Mouse (Mus musculus): ENCODE results near the gene Lmo1. TPM values are rescaled to one million over a fixed set of nuclear protein-coding genes. Genes with fewer than 3 reads are reported as not detected.
"Not testable (repeated sequence)": the region's sequence is repeated elsewhere in the genome, so short reads cannot be mapped to it uniquely, and the experiment has no call there.

Lmo1 gene
- polyA plus RNA-seq, 1 experiment = 7.5 TPM

- no peak for TF ChIP-seq CTCF (IDR thresholded peaks at IDR 0.05; ENCODE audit: control insufficient read depth, insufficient read depth, low read length)
- no peak for TF ChIP-seq POLR2A (IDR thresholded peaks at IDR 0.05; ENCODE audit: borderline replicate concordance, control insufficient read depth, low read depth, low read length)
- Histone ChIP-seq H3K27ac (ENCODE audit: control insufficient read depth, insufficient read depth, low read depth, low read length, poor library complexity) (no peak overlapping the region), H3K4me1 (ENCODE audit: control insufficient read depth, insufficient read depth, low read length) (peaks cover 1% of the 10 kb centered on the region; the same call in 1 of the 2 replicates), H3K4me3 (replicated peaks; ENCODE audit: control insufficient read depth, low read depth, low read length) (no peak overlapping the region)
- WGBS = 49% methylated on average over 4 of the region's 4 CpGs
Measured at GRCm38 (mm10) chr7:109115929-109116328, 59.1 kb downstream of the Lmo1 start.

DNA sequence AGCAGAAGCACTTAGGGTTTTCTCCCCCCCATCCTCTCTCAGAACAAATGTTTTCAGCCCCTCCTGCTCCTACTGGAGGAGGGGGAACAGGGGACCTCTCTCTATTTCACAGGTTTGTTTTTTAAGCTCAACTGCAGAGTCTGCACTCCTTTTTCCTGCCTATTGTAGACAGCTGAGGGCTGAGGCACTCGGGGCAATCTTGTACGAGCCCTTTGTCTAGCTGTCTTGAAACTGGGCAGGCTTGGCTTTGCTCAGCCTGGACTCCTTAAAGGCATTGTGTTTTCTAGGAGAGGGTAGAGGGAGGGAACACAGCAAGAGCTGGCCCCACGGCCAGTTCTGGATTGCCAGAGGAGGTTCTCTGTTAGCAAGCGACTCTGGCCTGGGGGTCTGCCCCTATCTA, 59.5 kb downstream of the Lmo1 start:
- H3K4me3 ChIP-seq (replicated peaks; ENCODE audit: control insufficient read depth, low read depth, low read length); H3K4me1 ChIP-seq (ENCODE audit: control insufficient read depth, insufficient read depth, low read length); H3K27ac ChIP-seq (ENCODE audit: control insufficient read depth, insufficient read depth, low read depth, low read length, poor library complexity): not testable (repeated sequence)
- 21% methylated on average over 1 of the region's 4 CpGs for WGBS

DNA sequence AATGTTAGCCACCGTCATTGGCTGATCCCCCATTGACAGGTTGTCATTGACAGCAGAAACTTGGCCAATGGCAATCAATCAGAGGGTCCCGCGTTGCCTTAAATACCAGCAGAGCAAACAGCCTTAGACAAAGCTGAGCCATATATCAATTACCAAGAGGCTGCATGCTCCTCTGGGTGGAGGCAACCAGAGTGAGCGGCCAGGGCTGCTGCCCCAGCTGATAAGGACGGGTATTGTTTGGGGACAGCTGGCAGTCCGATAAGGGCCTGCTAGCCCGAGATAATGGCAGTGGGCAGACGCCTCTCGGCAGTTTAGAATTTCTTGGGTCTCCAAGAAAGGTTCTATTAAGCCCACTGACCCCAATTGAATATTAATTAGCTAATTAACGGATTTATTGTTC, 60.1 kb downstream of the Lmo1 start:
- Histone ChIP-seq H3K4me1 (ENCODE audit: control insufficient read depth, insufficient read depth, low read length) (peaks cover 1% of the 10 kb centered on the region; the same call in 1 of the 2 replicates), H3K27ac (ENCODE audit: control insufficient read depth, insufficient read depth, low read depth, low read length, poor library complexity) (peak overlapping the region; percentile 47; the same call in 1 of the 2 replicates), H3K4me3 (replicated peaks; ENCODE audit: control insufficient read depth, low read depth, low read length) (no peak overlapping the region)
- WGBS = 24% methylated on average over 10 of the region's 10 CpGs
- TF ChIP-seq CTCF (IDR thresholded peaks at IDR 0.05; ENCODE audit: control insufficient read depth, insufficient read depth, low read length) (no peak), POLR2A (IDR thresholded peaks at IDR 0.05; ENCODE audit: borderline replicate concordance, control insufficient read depth, low read depth, low read length) (no peak)

DNA sequence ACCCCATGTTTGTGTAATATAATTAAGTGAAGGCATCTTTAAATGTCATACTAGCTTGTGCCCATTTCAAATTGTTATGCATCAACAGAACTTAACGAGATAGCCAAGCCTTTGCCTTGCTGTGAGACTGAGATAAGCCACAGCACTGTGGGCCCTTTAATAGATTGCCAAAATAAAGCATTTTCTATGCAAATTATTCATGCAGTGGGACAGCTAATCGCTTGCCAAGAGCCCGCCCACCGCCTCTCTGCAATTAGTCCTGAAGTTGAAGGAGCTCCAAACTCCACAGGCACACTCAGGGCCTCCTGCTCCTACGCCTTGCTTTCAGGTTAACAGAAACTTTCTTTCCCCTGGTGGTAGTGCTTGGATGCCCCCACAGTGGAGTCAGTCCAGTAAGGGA, 64.0 kb downstream of the Lmo1 start:
- TF ChIP-seq CTCF (IDR thresholded peaks at IDR 0.05; ENCODE audit: control insufficient read depth, insufficient read depth, low read length) (no peak), POLR2A (IDR thresholded peaks at IDR 0.05; ENCODE audit: borderline replicate concordance, control insufficient read depth, low read depth, low read length) (no peak)
- H3K27ac ChIP-seq (ENCODE audit: control insufficient read depth, insufficient read depth, low read depth, low read length, poor library complexity) = peak overlapping the region; percentile 21; the same call in 1 of the 2 replicates
- 62% methylated on average over 5 of the region's 5 CpGs for WGBS
- H3K4me1 ChIP-seq (ENCODE audit: control insufficient read depth, insufficient read depth, low read length) = peaks cover 1% of the 10 kb centered on the region; the same call in 1 of the 2 replicates
- no peak overlapping the region for H3K4me3 ChIP-seq (replicated peaks; ENCODE audit: control insufficient read depth, low read depth, low read length)

DNA sequence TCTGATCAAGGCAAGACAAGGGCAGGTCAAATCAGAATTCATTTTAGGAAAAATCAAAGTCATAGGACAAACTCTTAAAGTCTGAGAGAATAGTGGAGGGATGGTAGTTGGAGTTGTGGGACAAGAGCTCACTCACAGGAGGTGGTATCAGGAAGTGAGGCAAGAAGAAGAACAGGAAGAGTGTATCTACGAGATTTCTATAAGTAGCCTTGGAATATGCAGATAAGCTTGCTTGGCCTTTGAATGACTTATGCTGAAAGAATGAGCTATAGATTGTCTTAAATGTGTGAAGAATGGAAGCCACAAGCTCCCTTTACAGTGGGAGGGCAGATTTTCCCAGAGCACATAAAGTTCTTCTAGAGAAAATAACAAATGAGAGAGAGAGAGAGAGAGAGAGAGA, 70.1 kb downstream of the Lmo1 start:
- TF ChIP-seq POLR2A (IDR thresholded peaks at IDR 0.05; ENCODE audit: borderline replicate concordance, control insufficient read depth, low read depth, low read length) (no peak), CTCF (IDR thresholded peaks at IDR 0.05; ENCODE audit: control insufficient read depth, insufficient read depth, low read length) (no peak)
- H3K27ac ChIP-seq (ENCODE audit: control insufficient read depth, insufficient read depth, low read depth, low read length, poor library complexity) = no peak overlapping the region
- no peak overlapping the region for H3K4me3 ChIP-seq (replicated peaks; ENCODE audit: control insufficient read depth, low read depth, low read length)
- WGBS = 13% methylated on average over 1 of the region's 1 CpGs
- H3K4me1 ChIP-seq (ENCODE audit: control insufficient read depth, insufficient read depth, low read length) = no peaks in the 10 kb centered on the region; the same call in 1 of the 2 replicates

GRCm38 (mm10) chr7:109101167-109101566, 73.8 kb downstream of the Lmo1 start:
- WGBS = 78% methylated on average over 3 of the region's 3 CpGs
- Histone ChIP-seq H3K27ac (ENCODE audit: control insufficient read depth, insufficient read depth, low read depth, low read length, poor library complexity) (no peak overlapping the region), H3K4me3 (replicated peaks; ENCODE audit: control insufficient read depth, low read depth, low read length) (no peak overlapping the region), H3K4me1 (ENCODE audit: control insufficient read depth, insufficient read depth, low read length) (no peaks in the 10 kb centered on the region)
- TF ChIP-seq POLR2A (IDR thresholded peaks at IDR 0.05; ENCODE audit: borderline replicate concordance, control insufficient read depth, low read depth, low read length) (no peak), CTCF (IDR thresholded peaks at IDR 0.05; ENCODE audit: control insufficient read depth, insufficient read depth, low read length) (no peak)

GRCm38 (mm10) chr7:109098145-109099018, 76.6 kb downstream of the Lmo1 start:
- 36% methylated on average over 6 of the region's 6 CpGs for WGBS
- H3K4me3 ChIP-seq (replicated peaks; ENCODE audit: control insufficient read depth, low read depth, low read length) = no peak overlapping the region
- no peaks in the 10 kb centered on the region for H3K4me1 ChIP-seq (ENCODE audit: control insufficient read depth, insufficient read depth, low read length)
- no peak overlapping the region for H3K27ac ChIP-seq (ENCODE audit: control insufficient read depth, insufficient read depth, low read depth, low read length, poor library complexity)
- TF ChIP-seq CTCF (IDR thresholded peaks at IDR 0.05; ENCODE audit: control insufficient read depth, insufficient read depth, low read length) (peak; percentile 43), POLR2A (IDR thresholded peaks at IDR 0.05; ENCODE audit: borderline replicate concordance, control insufficient read depth, low read depth, low read length) (no peak)

DNA sequence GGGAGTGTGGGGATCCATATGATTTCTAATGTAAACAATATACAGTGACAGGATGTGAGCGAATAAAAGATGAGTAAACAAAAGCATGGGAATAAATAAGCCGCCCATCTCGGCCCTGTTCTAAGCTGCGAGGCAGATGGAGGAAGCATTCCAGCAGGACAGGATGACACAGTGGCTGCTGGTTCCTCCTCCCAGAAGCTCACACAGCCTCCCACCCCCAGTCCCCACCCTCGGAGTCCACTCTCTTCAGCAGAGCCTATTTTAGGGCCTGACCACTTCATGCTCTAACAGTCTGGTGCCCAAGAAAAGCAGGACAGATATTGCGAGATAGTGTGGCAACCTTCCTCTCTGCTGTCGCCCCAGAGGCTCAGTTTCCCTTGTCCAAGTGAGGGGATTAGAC, 77.8 kb downstream of the Lmo1 start:
- TF ChIP-seq POLR2A (IDR thresholded peaks at IDR 0.05; ENCODE audit: borderline replicate concordance, control insufficient read depth, low read depth, low read length) = no peak
- no peak for TF ChIP-seq CTCF (IDR thresholded peaks at IDR 0.05; ENCODE audit: control insufficient read depth, insufficient read depth, low read length)
- H3K27ac ChIP-seq (ENCODE audit: control insufficient read depth, insufficient read depth, low read depth, low read length, poor library complexity) = no peak overlapping the region
- H3K4me1 ChIP-seq (ENCODE audit: control insufficient read depth, insufficient read depth, low read length) = no peaks in the 10 kb centered on the region
- WGBS = 66% methylated on average over 7 of the region's 7 CpGs
- no peak overlapping the region for H3K4me3 ChIP-seq (replicated peaks; ENCODE audit: control insufficient read depth, low read depth, low read length)
